Mouse (Mus musculus): ENCODE data around the gene Eepd1.

Eepd1 gene

GRCm38 (mm10) chr9:25563806-25564205, 82.5 kb downstream of the Eepd1 start:
- Histone ChIP-seq H3K27me3 (ENCODE audit: insufficient read depth, low read length) (no peaks in the 10 kb centered on the region), H3K4me3 (replicated peaks; ENCODE audit: low read length) (no peak overlapping the region), H3K9me3 (ENCODE audit: low read length) (peaks cover 8% of the 10 kb centered on the region), H3K4me1 (replicated peaks; ENCODE audit: low read depth, low read length) (peaks cover 23% of the 10 kb centered on the region), H3K36me3 (ENCODE audit: insufficient read depth, low read length) (no peaks in the 10 kb centered on the region)
- TF ChIP-seq CTCF (conservative IDR thresholded peaks at IDR 0.05; ENCODE audit: low read length), result no peak
- TF ChIP-seq NANOG (IDR thresholded peaks at IDR 0.05; ENCODE audit: borderline replicate concordance, low read length), result peak; percentile 76

- Histone ChIP-seq H3K9me3 (ENCODE audit: low read length) (peaks cover 8% of the 10 kb centered on the region), H3K4me1 (replicated peaks; ENCODE audit: low read depth, low read length) (peaks cover 23% of the 10 kb centered on the region), H3K36me3 (ENCODE audit: insufficient read depth, low read length) (no peaks in the 10 kb centered on the region), H3K4me3 (replicated peaks; ENCODE audit: low read length) (no peak overlapping the region), H3K27me3 (ENCODE audit: insufficient read depth, low read length) (no peaks in the 10 kb centered on the region)
- no peak for TF ChIP-seq POU5F1 (IDR thresholded peaks at IDR 0.05; ENCODE audit: borderline replicate concordance, low read length)
Observed at GRCm38 (mm10) chr9:25567071-25567470, 85.7 kb downstream of the Eepd1 start.

- H3K4me3 ChIP-seq (replicated peaks; ENCODE audit: low read length), result no peak overlapping the region
- no peaks in the 10 kb centered on the region for H3K27me3 ChIP-seq (ENCODE audit: insufficient read depth, low read length)
- TF ChIP-seq POU5F1 (IDR thresholded peaks at IDR 0.05; ENCODE audit: borderline replicate concordance, low read length), result no peak
- no peak for TF ChIP-seq CTCF (conservative IDR thresholded peaks at IDR 0.05; ENCODE audit: low read length)
- TF ChIP-seq NANOG (IDR thresholded peaks at IDR 0.05; ENCODE audit: borderline replicate concordance, low read length), result no peak
- H3K36me3 ChIP-seq (ENCODE audit: insufficient read depth, low read length), result no peaks in the 10 kb centered on the region
- peaks cover 20% of the 10 kb centered on the region for H3K4me1 ChIP-seq (replicated peaks; ENCODE audit: low read depth, low read length)
- no peaks in the 10 kb centered on the region for H3K9me3 ChIP-seq (ENCODE audit: low read length)
Observed at GRCm38 (mm10) chr9:25568783-25569182, 87.4 kb downstream of the Eepd1 start.

- no peak overlapping the region for H3K4me3 ChIP-seq (replicated peaks; ENCODE audit: low read length)
- peaks cover 8% of the 10 kb centered on the region for H3K4me1 ChIP-seq (replicated peaks; ENCODE audit: low read depth, low read length)
- no peaks in the 10 kb centered on the region for H3K36me3 ChIP-seq (ENCODE audit: insufficient read depth, low read length)
- H3K9me3 ChIP-seq (ENCODE audit: low read length), result no peaks in the 10 kb centered on the region
- TF ChIP-seq NANOG (IDR thresholded peaks at IDR 0.05; ENCODE audit: borderline replicate concordance, low read length) (no peak), POU5F1 (IDR thresholded peaks at IDR 0.05; ENCODE audit: borderline replicate concordance, low read length) (no peak), CTCF (conservative IDR thresholded peaks at IDR 0.05; ENCODE audit: low read length) (no peak)
- no peaks in the 10 kb centered on the region for H3K27me3 ChIP-seq (ENCODE audit: insufficient read depth, low read length)
Observed at GRCm38 (mm10) chr9:25570011-25570410, 88.7 kb downstream of the Eepd1 start.

- peaks cover 4% of the 10 kb centered on the region for H3K4me1 ChIP-seq (replicated peaks; ENCODE audit: low read depth, low read length)
- TF ChIP-seq NANOG (IDR thresholded peaks at IDR 0.05; ENCODE audit: borderline replicate concordance, low read length) (no peak), POU5F1 (IDR thresholded peaks at IDR 0.05; ENCODE audit: borderline replicate concordance, low read length) (no peak), CTCF (conservative IDR thresholded peaks at IDR 0.05; ENCODE audit: low read length) (no peak)
- no peaks in the 10 kb centered on the region for H3K36me3 ChIP-seq (ENCODE audit: insufficient read depth, low read length)
- no peaks in the 10 kb centered on the region for H3K9me3 ChIP-seq (ENCODE audit: low read length)
- no peaks in the 10 kb centered on the region for H3K27me3 ChIP-seq (ENCODE audit: insufficient read depth, low read length)
- no peak overlapping the region for H3K4me3 ChIP-seq (replicated peaks; ENCODE audit: low read length)
Observed at GRCm38 (mm10) chr9:25570436-25570835, 89.1 kb downstream of the Eepd1 start.

- Histone ChIP-seq H3K27me3 (ENCODE audit: insufficient read depth, low read length) (no peaks in the 10 kb centered on the region), H3K4me3 (replicated peaks; ENCODE audit: low read length) (no peak overlapping the region), H3K36me3 (ENCODE audit: insufficient read depth, low read length) (no peaks in the 10 kb centered on the region), H3K4me1 (replicated peaks; ENCODE audit: low read depth, low read length) (no peaks in the 10 kb centered on the region), H3K9me3 (ENCODE audit: low read length) (no peaks in the 10 kb centered on the region)
- TF ChIP-seq NANOG (IDR thresholded peaks at IDR 0.05; ENCODE audit: borderline replicate concordance, low read length) (no peak), POU5F1 (IDR thresholded peaks at IDR 0.05; ENCODE audit: borderline replicate concordance, low read length) (no peak), CTCF (conservative IDR thresholded peaks at IDR 0.05; ENCODE audit: low read length) (no peak)
Observed at GRCm38 (mm10) chr9:25571381-25571780, 90.0 kb downstream of the Eepd1 start.

GRCm38 (mm10) chr9:25573753-25574152, 92.4 kb downstream of the Eepd1 start:
- H3K4me1 ChIP-seq (replicated peaks; ENCODE audit: low read depth, low read length), result no peaks in the 10 kb centered on the region
- H3K36me3 ChIP-seq (ENCODE audit: insufficient read depth, low read length), result no peaks in the 10 kb centered on the region
- TF ChIP-seq POU5F1 (IDR thresholded peaks at IDR 0.05; ENCODE audit: borderline replicate concordance, low read length) (no peak), NANOG (IDR thresholded peaks at IDR 0.05; ENCODE audit: borderline replicate concordance, low read length) (no peak), CTCF (conservative IDR thresholded peaks at IDR 0.05; ENCODE audit: low read length) (no peak)
- no peak overlapping the region for H3K4me3 ChIP-seq (replicated peaks; ENCODE audit: low read length)
- no peaks in the 10 kb centered on the region for H3K9me3 ChIP-seq (ENCODE audit: low read length)
- H3K27me3 ChIP-seq (ENCODE audit: insufficient read depth, low read length), result no peaks in the 10 kb centered on the region

GRCm38 (mm10) chr9:25574186-25574585, 92.8 kb downstream of the Eepd1 start:
- H3K4me3 ChIP-seq (replicated peaks; ENCODE audit: low read length), result no peak overlapping the region
- TF ChIP-seq NANOG (IDR thresholded peaks at IDR 0.05; ENCODE audit: borderline replicate concordance, low read length) (no peak), POU5F1 (IDR thresholded peaks at IDR 0.05; ENCODE audit: borderline replicate concordance, low read length) (no peak), CTCF (conservative IDR thresholded peaks at IDR 0.05; ENCODE audit: low read length) (no peak)
- H3K9me3 ChIP-seq (ENCODE audit: low read length), result no peaks in the 10 kb centered on the region
- no peaks in the 10 kb centered on the region for H3K36me3 ChIP-seq (ENCODE audit: insufficient read depth, low read length)
- no peaks in the 10 kb centered on the region for H3K4me1 ChIP-seq (replicated peaks; ENCODE audit: low read depth, low read length)
- no peaks in the 10 kb centered on the region for H3K27me3 ChIP-seq (ENCODE audit: insufficient read depth, low read length)

- Histone ChIP-seq H3K9me3 (ENCODE audit: low read length) (no peaks in the 10 kb centered on the region), H3K4me1 (replicated peaks; ENCODE audit: low read depth, low read length) (no peaks in the 10 kb centered on the region), H3K36me3 (ENCODE audit: insufficient read depth, low read length) (no peaks in the 10 kb centered on the region), H3K4me3 (replicated peaks; ENCODE audit: low read length) (no peak overlapping the region), H3K27me3 (ENCODE audit: insufficient read depth, low read length) (no peaks in the 10 kb centered on the region)
- TF ChIP-seq CTCF (conservative IDR thresholded peaks at IDR 0.05; ENCODE audit: low read length) (no peak), NANOG (IDR thresholded peaks at IDR 0.05; ENCODE audit: borderline replicate concordance, low read length) (no peak), POU5F1 (IDR thresholded peaks at IDR 0.05; ENCODE audit: borderline replicate concordance, low read length) (no peak)
Observed at GRCm38 (mm10) chr9:25578674-25579596, 97.6 kb downstream of the Eepd1 start.
